Comparison of ENCODE assay signal across 24 mouse cellular contexts in the genomic region with DNA sequence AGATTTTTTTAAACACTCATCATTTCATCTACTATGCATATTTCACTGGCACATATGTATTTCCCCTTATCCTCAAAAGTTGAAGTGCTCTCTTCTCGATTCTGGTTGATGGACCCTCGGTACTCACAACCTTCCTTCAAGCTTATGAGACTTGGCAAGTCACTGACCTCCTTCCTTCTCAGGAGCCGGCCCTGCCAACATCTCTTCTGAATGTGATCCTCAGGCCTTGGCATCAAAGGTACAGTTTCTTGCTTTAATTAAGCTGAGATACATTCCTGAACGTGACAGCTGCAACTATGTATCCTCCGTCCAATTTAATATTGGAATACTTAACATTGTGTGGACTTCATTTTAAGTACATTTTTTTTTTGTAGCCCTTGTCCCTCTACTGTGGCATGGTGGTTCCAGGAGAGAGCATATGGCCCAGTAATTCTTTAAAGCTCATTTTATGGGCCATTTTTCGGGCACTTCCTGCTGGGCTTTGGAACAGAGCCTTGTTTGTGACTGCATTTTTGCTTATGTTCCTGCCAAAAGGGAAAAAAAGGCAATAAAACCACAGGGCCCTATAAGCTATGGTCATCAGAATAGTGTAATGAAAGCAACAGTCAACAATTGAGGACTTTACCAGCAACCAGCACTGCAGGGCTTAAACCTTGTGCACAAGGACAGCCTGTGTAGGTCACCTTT.
DNase-seq lines count a peak whose midpoint lies in the region; ATAC-seq lines count a peak whose summit lies in the region.
"Had no signal": no experiment of that assay in that cellular context is flagged by ENCODE, and none has a peak within 500 bp of the region (broad histone marks: within the 10 kb centered on the region; RNA-seq: fewer than 3 reads in every experiment).

No protein-coding gene starts in this region.

- H3K4me3 ChIP-seq in hindbrain, embryonic 16.5 days (ENCODE audit: low read length), result no peak overlapping the region
- H3K4me3 ChIP-seq in hindbrain, embryonic 11.5 days (ENCODE audit: low read depth, low read length), result no peak overlapping the region
- H3K4me3 ChIP-seq in limb, embryonic 13.5 days, result no peak overlapping the region
- H3K4me3 ChIP-seq: embryonic facial prominence, embryonic 12.5 days; erythroblast, embryonic 14.5 days; liver, embryonic 12.5 days; neural tube, embryonic 12.5 days had no signal

- no peaks in the 10 kb centered on the region for H3K36me3 ChIP-seq in hindbrain, embryonic 16.5 days (ENCODE audit: control insufficient read depth, insufficient read depth, low read length)
- no peaks in the 10 kb centered on the region for H3K36me3 ChIP-seq in hindbrain, embryonic 11.5 days (ENCODE audit: control insufficient read depth, insufficient read depth, low read length)
- no peaks in the 10 kb centered on the region for H3K36me3 ChIP-seq in limb, embryonic 13.5 days
- H3K36me3 ChIP-seq: embryonic facial prominence, embryonic 12.5 days; G1E; liver, embryonic 12.5 days; neural tube, embryonic 12.5 days had no signal

- ATAC-seq in hindbrain, embryonic 16.5 days, result peak; percentile 76; the same call in 1 of the 2 replicates
- no peak for ATAC-seq in hindbrain, embryonic 11.5 days (ENCODE audit: low FRiP score)
- peak; percentile 98 for ATAC-seq in cerebellum, adult (ENCODE audit: insufficient number of reproducible peaks, low FRiP score, low TSS enrichment)
- peak; percentile 83 for ATAC-seq in limb, embryonic 13.5 days (ENCODE audit: low FRiP score, low read depth)
- no peak for ATAC-seq in granulocyte monocyte progenitor cell, adult 5-6 weeks (replicated peaks; ENCODE audit: poor library complexity, severe bottlenecking)
- ATAC-seq in megakaryocyte-erythroid progenitor cell, adult 5-6 weeks (replicated peaks; ENCODE audit: low FRiP score, low TSS enrichment, poor library complexity, severe bottlenecking), result no peak
- ATAC-seq: activated CD4-positive, CD25-positive, alpha-beta regulatory T cell, adult 4 months; forebrain, embryonic 14.5 days; liver, embryonic 12.5 days; midbrain, embryonic 16.5 days had no signal

- no peaks in the 10 kb centered on the region for H3K9me3 ChIP-seq in hindbrain, embryonic 16.5 days (ENCODE audit: control insufficient read depth, low read length)
- H3K9me3 ChIP-seq in hindbrain, embryonic 11.5 days (ENCODE audit: control insufficient read depth, low read length), result no peaks in the 10 kb centered on the region
- H3K9me3 ChIP-seq in limb, embryonic 13.5 days, result no peaks in the 10 kb centered on the region
- H3K9me3 ChIP-seq: embryonic facial prominence, embryonic 12.5 days; megakaryocyte, embryonic 14.5 days; neural tube, embryonic 12.5 days had no signal

- H3K27me3 ChIP-seq in hindbrain, embryonic 16.5 days (replicated peaks; ENCODE audit: control insufficient read depth, insufficient read depth, low read length), result no peaks in the 10 kb centered on the region
- H3K27me3 ChIP-seq in hindbrain, embryonic 11.5 days (ENCODE audit: control insufficient read depth, insufficient read depth, low read length), result no peaks in the 10 kb centered on the region
- H3K27me3 ChIP-seq in limb, embryonic 13.5 days, result no peaks in the 10 kb centered on the region
- H3K27me3 ChIP-seq: embryonic facial prominence, embryonic 12.5 days; liver, embryonic 12.5 days; megakaryocyte, embryonic 14.5 days; neural tube, embryonic 12.5 days had no signal

- H3K27ac ChIP-seq in hindbrain, embryonic 16.5 days (ENCODE audit: low read depth, low read length), result no peak overlapping the region
- H3K27ac ChIP-seq in hindbrain, embryonic 11.5 days (ENCODE audit: low read depth, low read length), result no peak overlapping the region
- H3K27ac ChIP-seq in limb, embryonic 13.5 days, result no peak overlapping the region
- H3K27ac ChIP-seq: embryonic facial prominence, embryonic 12.5 days; kidney, postnatal 0 days; liver, embryonic 12.5 days; neural tube, embryonic 12.5 days had no signal

- WGBS in hindbrain, embryonic 16.5 days, result 74% methylated on average over 6 of the region's 6 CpGs
- WGBS in hindbrain, embryonic 11.5 days, result 88% methylated on average over 6 of the region's 6 CpGs
- WGBS in limb, embryonic 13.5 days, result 35% methylated on average over 6 of the region's 6 CpGs

- H3K4me2 ChIP-seq in hindbrain, embryonic 16.5 days (ENCODE audit: low read length), result no peak overlapping the region
- no peak overlapping the region for H3K4me2 ChIP-seq in hindbrain, embryonic 11.5 days (replicated peaks; ENCODE audit: low read depth, low read length)
- no peak overlapping the region for H3K4me2 ChIP-seq in limb, embryonic 13.5 days (replicated peaks)
- H3K4me2 ChIP-seq: embryonic facial prominence, embryonic 12.5 days; heart, embryonic 11.5 days; liver, embryonic 12.5 days; neural tube, embryonic 12.5 days had no signal

- H3K4me1 ChIP-seq in hindbrain, embryonic 16.5 days (ENCODE audit: control insufficient read depth, insufficient read depth, low read depth, low read length), result no peaks in the 10 kb centered on the region
- H3K4me1 ChIP-seq in hindbrain, embryonic 11.5 days (replicated peaks; ENCODE audit: control insufficient read depth, insufficient read depth, low read length), result no peaks in the 10 kb centered on the region
- peaks cover 5% of the 10 kb centered on the region for H3K4me1 ChIP-seq in limb, embryonic 13.5 days
- H3K4me1 ChIP-seq: embryonic facial prominence, embryonic 12.5 days; liver, embryonic 12.5 days; megakaryocyte, embryonic 14.5 days; neural tube, embryonic 12.5 days had no signal

- H3K9ac ChIP-seq in hindbrain, embryonic 16.5 days (ENCODE audit: low read depth, low read length), result no peak overlapping the region
- no peak overlapping the region for H3K9ac ChIP-seq in hindbrain, embryonic 11.5 days (ENCODE audit: low read depth, low read length)
- H3K9ac ChIP-seq in limb, embryonic 13.5 days, result no peak overlapping the region
- H3K9ac ChIP-seq: embryonic facial prominence, embryonic 12.5 days; liver, embryonic 12.5 days; neural tube, embryonic 12.5 days had no signal

- DNase-seq in hindbrain, embryonic 11.5 days (ENCODE audit: low spot score), result no peak
- peak; percentile 94 for DNase-seq in cerebellum, adult 9-11 months
- DNase-seq: adrenal gland, postnatal 10 days; heart, postnatal 10 days; kidney, adult 18-20 months; lung, adult 2 months; right cerebral cortex, postnatal 4 days; thymus, postnatal 14 days had no signal

Comparison
In these comparisons a context has a peak if more than half of its experiments do, and no peak if none do; other contexts are left out.
1. ATAC-seq: peak in hindbrain, embryonic 16.5 days (single experiment), cerebellum, adult (single experiment) and limb, embryonic 13.5 days (single experiment); none in hindbrain, embryonic 11.5 days (single experiment), granulocyte monocyte progenitor cell, adult 5-6 weeks (single experiment) and megakaryocyte-erythroid progenitor cell, adult 5-6 weeks (single experiment).